Mouse (Mus musculus): ENCODE measurements at regions not wholly inside any gene's neighbourhood (a gene's known extent, or its start where the extent isn't known, plus 50 kb on each side); places are given as distances from the start of the nearest gene placed in this dataset.

DNA sequence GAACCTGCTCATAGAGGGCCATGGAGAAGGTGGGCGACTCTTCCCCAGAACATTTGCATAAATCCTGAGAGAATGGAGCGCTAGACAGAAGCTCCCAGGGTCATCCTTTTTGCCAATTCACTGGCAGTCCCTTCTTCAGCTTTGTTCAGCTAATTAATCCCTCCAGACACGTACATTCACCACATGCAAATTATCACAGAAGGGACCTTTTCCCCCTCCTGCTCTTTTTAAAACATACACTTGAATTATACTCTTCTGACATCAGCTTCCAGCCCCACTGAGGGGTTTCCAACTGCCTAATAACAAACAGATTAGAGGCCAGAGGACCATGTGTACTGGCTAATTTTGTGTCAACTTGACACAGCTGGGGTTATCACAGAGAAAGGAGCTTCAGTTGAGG lies 497.2 kb downstream of the Bnc2 start:
- Histone ChIP-seq H3K9ac (replicated peaks; ENCODE audit: low read depth) (no peak overlapping the region), H3K9me3 (ENCODE audit: low read length) (no peaks in the 10 kb centered on the region), H3K36me3 (ENCODE audit: insufficient read depth, low read length) (no peaks in the 10 kb centered on the region), H3K4me1 (ENCODE audit: insufficient read depth, low read depth, low read length) (no peaks in the 10 kb centered on the region), H3K27me3 (replicated peaks; ENCODE audit: insufficient read depth, low read length) (no peaks in the 10 kb centered on the region), H3K4me3 (ENCODE audit: low read depth, low read length) (no peak overlapping the region), H3K4me2 (replicated peaks; ENCODE audit: low read depth, low read length) (no peak overlapping the region), H3K27ac (ENCODE audit: low read length) (no peak overlapping the region)
- no peak for TF ChIP-seq CTCF (IDR thresholded peaks at IDR 0.05)
- TF ChIP-seq EP300 (IDR thresholded peaks at IDR 0.05): no peak
- ATAC-seq (no peak), DNase-seq (ENCODE audit: low spot score) (no peak)
- 70% methylated on average over 3 of the region's 3 CpGs for WGBS

DNA sequence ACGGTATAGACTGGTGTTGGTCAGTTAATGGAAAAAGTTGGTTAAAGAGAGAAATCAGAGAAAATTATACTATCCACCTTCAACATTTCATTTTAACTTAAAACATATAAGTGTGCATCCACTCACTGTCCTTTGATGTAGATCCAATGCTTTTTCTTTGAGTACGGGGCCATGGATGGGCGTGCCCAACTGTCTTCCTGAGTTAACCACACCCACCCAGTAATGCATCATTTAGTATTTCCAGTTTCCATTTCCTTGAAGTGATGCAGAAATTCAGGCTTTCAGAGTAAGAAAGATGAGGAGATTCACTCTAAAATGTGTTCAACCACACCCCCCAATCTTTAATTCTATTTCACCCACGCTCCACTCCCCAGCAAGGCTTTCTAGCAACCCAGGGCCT lies 490.6 kb downstream of the Bnc2 start:
- no peak overlapping the region for H3K9ac ChIP-seq (replicated peaks; ENCODE audit: low read depth)
- no peak overlapping the region for H3K4me2 ChIP-seq (replicated peaks; ENCODE audit: low read depth, low read length)
- ATAC-seq: no peak
- no peak for TF ChIP-seq EP300 (IDR thresholded peaks at IDR 0.05)
- no peak for TF ChIP-seq CTCF (IDR thresholded peaks at IDR 0.05)
- no peak for DNase-seq (ENCODE audit: low spot score)
- H3K36me3 ChIP-seq (ENCODE audit: insufficient read depth, low read length): no peaks in the 10 kb centered on the region
- no peaks in the 10 kb centered on the region for H3K9me3 ChIP-seq (ENCODE audit: low read length)
- no peak overlapping the region for H3K27ac ChIP-seq (ENCODE audit: low read length)
- H3K4me1 ChIP-seq (ENCODE audit: insufficient read depth, low read depth, low read length): no peaks in the 10 kb centered on the region
- WGBS: 80% methylated on average over 4 of the region's 4 CpGs
- H3K4me3 ChIP-seq (ENCODE audit: low read depth, low read length): no peak overlapping the region
- no peaks in the 10 kb centered on the region for H3K27me3 ChIP-seq (replicated peaks; ENCODE audit: insufficient read depth, low read length)

DNA sequence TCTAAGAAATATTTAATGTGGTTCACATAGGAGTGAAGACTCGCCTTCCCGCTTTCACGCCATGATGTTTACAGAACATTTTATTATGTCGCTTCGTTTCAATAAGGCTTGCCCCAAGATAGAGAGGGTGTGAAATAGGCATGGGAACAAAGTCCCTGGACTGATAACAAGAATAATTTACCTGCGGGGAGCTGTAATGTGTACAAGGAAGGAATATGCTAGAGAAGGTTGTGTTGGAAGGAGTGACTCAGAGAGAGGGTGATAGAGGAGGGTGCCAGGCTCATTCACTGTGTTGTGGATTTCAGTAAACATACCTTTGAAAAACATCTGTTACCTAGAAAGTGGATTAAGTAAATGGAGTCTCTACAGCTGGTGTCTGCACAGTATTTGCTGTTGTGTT lies 490.2 kb downstream of the Bnc2 start:
- Histone ChIP-seq H3K4me2 (replicated peaks; ENCODE audit: low read depth, low read length) (no peak overlapping the region), H3K36me3 (ENCODE audit: insufficient read depth, low read length) (no peaks in the 10 kb centered on the region), H3K4me3 (ENCODE audit: low read depth, low read length) (no peak overlapping the region), H3K9ac (replicated peaks; ENCODE audit: low read depth) (no peak overlapping the region), H3K27ac (ENCODE audit: low read length) (no peak overlapping the region), H3K27me3 (replicated peaks; ENCODE audit: insufficient read depth, low read length) (no peaks in the 10 kb centered on the region), H3K9me3 (ENCODE audit: low read length) (no peaks in the 10 kb centered on the region), H3K4me1 (ENCODE audit: insufficient read depth, low read depth, low read length) (no peaks in the 10 kb centered on the region)
- WGBS: 81% methylated on average over 6 of the region's 6 CpGs
- DNase-seq (ENCODE audit: low spot score) (no peak), ATAC-seq (no peak)
- TF ChIP-seq EP300 (IDR thresholded peaks at IDR 0.05) (no peak), CTCF (IDR thresholded peaks at IDR 0.05) (no peak)

DNA sequence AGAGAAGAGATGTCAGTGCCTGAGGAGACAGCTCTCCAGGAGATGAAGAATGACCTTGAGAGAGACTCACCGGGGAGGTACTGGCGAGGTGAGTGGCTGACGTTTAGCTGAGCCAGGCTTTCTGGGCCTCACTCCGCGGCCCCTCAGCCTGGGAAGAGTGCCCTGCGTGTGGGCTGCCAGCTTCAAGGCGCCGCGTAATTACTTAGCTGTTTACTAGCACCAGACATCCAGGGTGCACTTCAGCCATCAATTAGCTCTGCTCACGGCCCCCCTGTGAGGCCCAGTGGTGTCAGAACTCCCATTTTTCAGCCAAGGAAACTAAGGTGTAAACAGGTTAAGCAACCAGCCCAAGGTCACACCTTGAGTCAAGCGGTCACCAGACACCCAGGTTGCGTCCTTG lies 485.8 kb downstream of the Bnc2 start:
- WGBS: 54% methylated on average over 12 of the region's 12 CpGs
- no peak for DNase-seq (ENCODE audit: low spot score)

DNA sequence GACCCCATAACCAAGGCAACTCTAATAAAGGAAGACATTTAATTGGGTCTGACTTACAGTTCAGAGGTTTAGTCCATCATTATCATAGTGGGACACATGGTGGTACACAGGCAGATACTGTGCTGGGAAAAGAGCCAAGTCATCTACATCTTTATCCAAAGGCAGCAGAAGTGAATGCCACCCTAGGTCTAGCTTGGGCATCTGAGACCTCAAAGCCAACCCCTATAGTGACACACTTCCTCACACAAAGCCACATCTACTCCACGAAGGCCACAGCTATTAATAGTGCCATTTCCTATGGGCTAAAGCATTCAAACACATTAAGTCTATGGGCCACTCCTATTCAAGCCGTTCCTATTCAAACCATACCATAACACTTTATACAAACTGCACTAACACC lies 483.8 kb downstream of the Bnc2 start:
- WGBS: 69% methylated on average over 2 of the region's 2 CpGs

More for the DNA sequence above, 485.8 kb downstream of the Bnc2 start:
- H3K27ac ChIP-seq (ENCODE audit: low read length): no peak overlapping the region
- H3K9ac ChIP-seq (replicated peaks; ENCODE audit: low read depth): no peak overlapping the region
- H3K4me2 ChIP-seq (replicated peaks; ENCODE audit: low read depth, low read length): no peak overlapping the region
- TF ChIP-seq CTCF (IDR thresholded peaks at IDR 0.05): no peak
- no peak for TF ChIP-seq EP300 (IDR thresholded peaks at IDR 0.05)
- H3K36me3 ChIP-seq (ENCODE audit: insufficient read depth, low read length): no peaks in the 10 kb centered on the region
- H3K4me3 ChIP-seq (ENCODE audit: low read depth, low read length): no peak overlapping the region
- ATAC-seq: no peak
- H3K4me1 ChIP-seq (ENCODE audit: insufficient read depth, low read depth, low read length): no peaks in the 10 kb centered on the region
- no peaks in the 10 kb centered on the region for H3K9me3 ChIP-seq (ENCODE audit: low read length)
- no peaks in the 10 kb centered on the region for H3K27me3 ChIP-seq (replicated peaks; ENCODE audit: insufficient read depth, low read length)

DNA sequence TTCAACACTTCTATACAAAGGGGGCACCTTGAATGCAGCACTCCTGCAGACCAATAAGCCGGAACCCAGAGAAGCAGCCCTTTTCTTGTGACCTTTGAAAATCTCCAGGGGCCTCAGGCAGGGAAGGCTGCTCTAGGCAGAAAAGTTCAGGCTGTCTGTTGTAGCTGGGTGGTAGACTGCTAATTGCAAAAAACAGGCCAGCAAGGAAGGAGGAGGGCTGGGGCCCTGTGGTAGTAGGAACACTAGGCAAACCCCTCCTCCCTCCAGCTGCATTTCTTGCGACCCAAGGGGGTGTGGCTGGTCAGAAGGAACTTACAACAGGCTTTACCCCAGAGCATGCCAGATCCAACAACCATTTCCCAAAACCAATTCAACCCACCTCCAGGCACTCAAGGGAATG lies 482.8 kb downstream of the Bnc2 start:
- no peak overlapping the region for H3K27ac ChIP-seq (ENCODE audit: low read length)
- 51% methylated on average over 2 of the region's 2 CpGs for WGBS
- no peak overlapping the region for H3K4me3 ChIP-seq (ENCODE audit: low read depth, low read length)
- no peaks in the 10 kb centered on the region for H3K36me3 ChIP-seq (ENCODE audit: insufficient read depth, low read length)
- H3K9ac ChIP-seq (replicated peaks; ENCODE audit: low read depth): no peak overlapping the region
- no peak for DNase-seq (ENCODE audit: low spot score)
- no peaks in the 10 kb centered on the region for H3K27me3 ChIP-seq (replicated peaks; ENCODE audit: insufficient read depth, low read length)
- no peak for ATAC-seq
- no peaks in the 10 kb centered on the region for H3K9me3 ChIP-seq (ENCODE audit: low read length)
- no peak for TF ChIP-seq CTCF (IDR thresholded peaks at IDR 0.05)
- no peak for TF ChIP-seq EP300 (IDR thresholded peaks at IDR 0.05)
- no peaks in the 10 kb centered on the region for H3K4me1 ChIP-seq (ENCODE audit: insufficient read depth, low read depth, low read length)
- no peak overlapping the region for H3K4me2 ChIP-seq (replicated peaks; ENCODE audit: low read depth, low read length)

More for the DNA sequence above, 483.8 kb downstream of the Bnc2 start:
- DNase-seq (ENCODE audit: low spot score) (no peak), ATAC-seq (no peak)
- Histone ChIP-seq H3K4me3 (ENCODE audit: low read depth, low read length) (no peak overlapping the region), H3K36me3 (ENCODE audit: insufficient read depth, low read length) (no peaks in the 10 kb centered on the region), H3K27ac (ENCODE audit: low read length) (no peak overlapping the region), H3K4me2 (replicated peaks; ENCODE audit: low read depth, low read length) (no peak overlapping the region), H3K9me3 (ENCODE audit: low read length) (no peaks in the 10 kb centered on the region), H3K27me3 (replicated peaks; ENCODE audit: insufficient read depth, low read length) (no peaks in the 10 kb centered on the region), H3K4me1 (ENCODE audit: insufficient read depth, low read depth, low read length) (no peaks in the 10 kb centered on the region), H3K9ac (replicated peaks; ENCODE audit: low read depth) (no peak overlapping the region)
- TF ChIP-seq EP300 (IDR thresholded peaks at IDR 0.05) (no peak), CTCF (IDR thresholded peaks at IDR 0.05) (no peak)

DNA sequence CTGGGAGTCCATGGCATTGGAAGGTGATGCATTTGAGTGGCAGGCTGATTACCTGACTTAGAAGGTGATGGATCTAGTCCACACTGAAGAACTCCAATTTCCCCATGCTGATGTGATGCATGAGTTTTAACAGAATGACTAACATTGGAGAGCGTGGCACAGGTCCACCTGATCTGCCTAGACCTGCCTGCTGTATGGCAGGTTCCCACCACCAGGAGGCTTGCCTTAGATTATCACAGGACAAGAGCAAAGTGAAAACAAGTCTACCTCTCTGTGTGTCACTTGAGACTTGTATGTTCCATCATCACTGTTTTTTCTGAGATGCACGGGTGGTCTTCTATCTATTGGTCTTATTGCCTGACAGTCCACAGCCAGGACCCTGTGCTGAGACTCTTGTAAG lies 478.3 kb downstream of the Bnc2 start:
- Histone ChIP-seq H3K4me2 (replicated peaks; ENCODE audit: low read depth, low read length) (no peak overlapping the region), H3K36me3 (ENCODE audit: insufficient read depth, low read length) (no peaks in the 10 kb centered on the region), H3K4me3 (ENCODE audit: low read depth, low read length) (no peak overlapping the region), H3K9ac (replicated peaks; ENCODE audit: low read depth) (no peak overlapping the region), H3K4me1 (ENCODE audit: insufficient read depth, low read depth, low read length) (no peaks in the 10 kb centered on the region), H3K27ac (ENCODE audit: low read length) (no peak overlapping the region), H3K9me3 (ENCODE audit: low read length) (no peaks in the 10 kb centered on the region), H3K27me3 (replicated peaks; ENCODE audit: insufficient read depth, low read length) (no peaks in the 10 kb centered on the region)
- TF ChIP-seq CTCF (IDR thresholded peaks at IDR 0.05): peak; percentile 21; the same call in 1 of the 2 replicates
- no peak for TF ChIP-seq EP300 (IDR thresholded peaks at IDR 0.05)
- ATAC-seq (no peak), DNase-seq (ENCODE audit: low spot score) (no peak)
- WGBS: 87% methylated on average over 2 of the region's 2 CpGs

Data from lung, postnatal 0 days (tissue).